Mouse (Mus musculus) hindlimb bud, embryonic 11.5 days (tissue): ENCODE measurements around the gene Luzp1.
A peak's percentile ranks its signal among the peaks of the same experiment; 100 is the strongest.

Experiments used
- DNase-seq: peaks from one replicate; pipeline ENCODE4 v3.0.0-alpha.2; 2012; ENCODE audit warnings: low read depth, low spot score; ENCODE audit errors: extremely low spot score

The Luzp1 gene

GRCm38 (mm10) chr4:136462086-136462838, 7.3 kb upstream of the Luzp1 start, which contains the start of gene 6030445D17Rik:
6030445D17Rik (plus strand) TSS chr4:136462250.
- DNase-seq = no peak

GRCm38 (mm10) chr4:136462839-136463178, 6.8 kb upstream of the Luzp1 start:
- no peak for DNase-seq

DNA sequence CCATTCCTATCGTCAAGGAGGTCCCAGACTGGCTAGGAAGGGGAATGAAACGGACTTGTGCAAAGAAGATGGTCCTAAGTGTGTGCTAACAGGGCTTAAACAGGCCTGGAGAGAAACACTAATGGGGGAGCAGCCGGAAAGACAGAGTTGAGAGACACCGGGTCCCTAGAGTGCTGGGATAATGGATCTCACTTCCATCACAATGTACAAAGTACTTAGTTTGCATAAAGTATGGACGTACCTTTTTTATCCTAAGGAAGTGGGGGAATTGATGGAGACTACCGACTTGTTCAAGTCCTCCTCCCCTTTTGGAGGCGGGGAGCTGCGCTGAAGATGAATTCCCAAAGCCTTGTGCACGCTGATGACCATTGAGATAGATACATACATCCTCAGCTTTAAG, 6.1 kb upstream of the Luzp1 start:
- DNase-seq = no peak

DNA sequence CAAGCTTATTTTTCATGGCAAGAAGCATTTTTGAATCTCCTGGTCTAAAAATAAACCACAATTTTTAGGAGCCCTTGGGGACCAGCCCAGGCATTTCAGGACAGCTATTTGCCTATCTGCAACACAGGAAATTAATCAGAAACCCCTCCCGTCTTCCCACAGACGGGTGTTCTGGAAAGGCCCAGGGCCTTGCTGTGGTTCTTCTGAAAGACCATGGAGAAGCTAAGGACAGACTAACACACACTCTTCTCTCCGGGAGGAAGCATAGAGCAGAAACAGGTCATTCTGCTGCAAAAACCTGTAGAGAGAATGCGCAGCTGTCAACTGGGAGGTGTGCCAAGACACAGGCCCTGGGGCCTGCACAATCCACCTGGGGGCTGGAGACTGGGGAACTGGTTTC, 3.3 kb upstream of the Luzp1 start:
- no peak for DNase-seq

GRCm38 (mm10) chr4:136468553-136469327, 821 bp upstream of the Luzp1 start:
- DNase-seq = no peak

- no peak for DNase-seq
Observed at GRCm38 (mm10) chr4:136469941-136470346, 383 bp downstream of the Luzp1 start.

DNA sequence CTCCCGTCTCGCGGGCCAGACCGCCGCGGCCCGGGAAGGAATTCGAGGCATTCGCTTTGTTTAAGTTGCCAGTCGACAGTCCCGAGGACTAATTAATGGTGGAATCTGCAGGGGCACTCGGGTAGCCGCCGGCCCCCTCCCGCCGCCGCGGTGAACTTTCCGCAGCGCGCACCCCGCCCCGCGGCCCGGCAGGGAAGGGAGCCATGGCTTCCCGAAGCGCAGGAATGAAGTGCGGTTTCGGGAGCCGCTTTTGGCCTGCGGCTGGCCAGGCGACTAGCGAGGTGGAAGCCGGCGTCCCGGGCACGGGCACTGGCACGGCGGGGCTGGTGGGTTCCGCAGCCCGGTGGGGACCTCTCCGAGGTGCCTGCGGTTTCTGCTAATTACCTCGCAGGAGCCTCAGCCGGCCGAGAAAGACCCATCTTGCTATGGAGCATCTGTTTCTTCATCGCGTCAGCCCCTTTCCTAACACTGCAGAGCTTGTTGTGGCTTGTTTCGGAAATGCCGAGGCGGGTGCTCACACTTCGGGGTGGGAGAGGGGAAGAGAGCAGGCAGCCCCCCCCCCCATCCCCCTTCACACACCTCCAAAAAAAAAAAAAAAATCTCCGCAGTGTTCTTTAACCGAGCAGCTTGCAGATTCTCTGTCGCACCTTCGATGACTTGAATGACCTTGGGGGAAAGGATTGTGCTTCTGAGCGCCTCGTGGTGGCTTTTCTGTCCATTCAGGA, 948 bp downstream of the Luzp1 start:
- DNase-seq = no peak

GRCm38 (mm10) chr4:136476692-136477091, 7.1 kb downstream of the Luzp1 start:
- DNase-seq = no peak

DNA sequence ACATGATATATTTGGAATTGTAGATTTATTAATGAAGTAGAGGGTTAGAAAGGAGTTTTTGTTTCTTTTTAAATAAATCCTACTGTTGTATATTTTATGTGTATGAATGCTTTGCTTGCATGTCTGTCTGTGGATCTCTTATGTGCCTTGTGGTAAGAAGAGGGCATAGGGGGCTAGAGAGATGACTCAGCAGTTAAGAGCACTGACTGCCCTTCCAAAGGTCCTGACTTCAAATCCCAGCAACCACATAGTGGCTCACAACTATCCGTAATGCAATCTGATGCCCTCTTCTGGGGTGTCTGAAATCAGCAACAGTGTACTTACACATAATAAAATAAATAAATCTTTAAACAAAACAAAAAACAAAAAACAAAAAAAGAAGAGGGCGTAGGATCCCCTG, 17.0 kb downstream of the Luzp1 start:
- DNase-seq = no peak

DNA sequence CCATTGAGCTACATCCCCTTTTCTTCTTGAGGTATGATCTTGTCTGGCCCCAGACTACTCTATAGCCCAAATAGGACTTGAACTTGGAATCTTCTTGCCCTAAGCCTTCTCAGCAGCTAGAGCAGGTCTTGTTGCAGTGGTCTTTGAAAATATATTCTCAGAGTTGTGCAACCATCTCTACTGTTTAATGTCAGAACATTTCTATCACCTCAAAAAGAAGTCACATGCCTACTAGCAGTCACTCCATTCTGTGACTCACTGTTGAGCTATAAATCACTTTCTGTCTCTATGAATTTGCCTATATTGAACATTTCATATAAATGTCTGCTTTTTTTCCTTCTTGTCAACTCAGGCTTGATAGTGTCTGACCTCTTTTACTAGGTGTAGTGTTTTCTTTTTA, 26.4 kb downstream of the Luzp1 start:
- DNase-seq = no peak

- DNase-seq = no peak
Observed at GRCm38 (mm10) chr4:136505426-136506215, 36.1 kb downstream of the Luzp1 start.

DNA sequence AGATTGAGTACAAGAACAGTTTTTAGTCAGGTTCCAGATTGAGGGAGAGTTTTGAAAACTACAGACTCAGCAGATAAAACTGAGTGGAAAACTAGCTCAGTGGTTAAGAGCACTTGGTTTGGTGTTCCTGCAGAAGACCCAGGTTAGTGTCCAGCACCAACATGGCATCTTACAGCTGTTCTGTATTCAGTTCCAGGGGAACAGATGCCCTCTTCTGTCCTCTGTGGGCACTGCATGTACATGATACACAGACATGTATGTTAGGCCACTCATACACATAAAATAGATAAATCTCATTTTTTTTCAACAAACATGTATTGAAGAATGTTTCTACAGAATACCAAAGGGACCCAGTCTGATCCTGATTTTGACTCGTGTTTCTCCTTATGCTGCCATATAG, 40.3 kb downstream of the Luzp1 start:
- DNase-seq = no peak

- DNase-seq = no peak
Observed at GRCm38 (mm10) chr4:136511708-136512107, 42.1 kb downstream of the Luzp1 start.

- no peak for DNase-seq
Observed at GRCm38 (mm10) chr4:136512905-136513304, 43.3 kb downstream of the Luzp1 start.

- no peak for DNase-seq
Observed at GRCm38 (mm10) chr4:136518141-136518540, 48.6 kb downstream of the Luzp1 start.

DNA sequence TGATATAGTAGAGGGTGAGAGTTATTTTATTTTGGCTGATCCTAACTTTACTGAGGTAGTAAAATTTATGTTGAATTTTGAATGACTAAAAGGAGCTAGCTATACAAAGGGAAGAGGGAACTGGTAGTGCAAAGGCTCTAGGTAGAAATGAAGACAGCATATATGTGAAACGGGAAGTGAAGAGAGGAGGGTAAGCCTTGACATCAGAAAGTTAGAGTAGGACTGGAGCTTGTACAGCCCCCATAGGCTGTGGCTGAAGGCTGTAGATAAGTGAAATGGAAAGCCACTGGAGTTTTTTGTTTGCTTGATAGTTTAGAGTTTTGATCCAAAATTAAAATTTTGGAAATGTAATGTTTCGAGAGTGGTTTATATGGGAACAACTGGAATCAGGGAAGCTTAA, 49.0 kb downstream of the Luzp1 start:
- DNase-seq = no peak

- no peak for DNase-seq
Observed at GRCm38 (mm10) chr4:136519866-136520265, 50.3 kb downstream of the Luzp1 start.

GRCm38 (mm10) chr4:136521898-136522297, 52.3 kb downstream of the Luzp1 start:
- DNase-seq = no peak

GRCm38 (mm10) chr4:136524309-136524708, 54.7 kb downstream of the Luzp1 start:
- DNase-seq = no peak

DNA sequence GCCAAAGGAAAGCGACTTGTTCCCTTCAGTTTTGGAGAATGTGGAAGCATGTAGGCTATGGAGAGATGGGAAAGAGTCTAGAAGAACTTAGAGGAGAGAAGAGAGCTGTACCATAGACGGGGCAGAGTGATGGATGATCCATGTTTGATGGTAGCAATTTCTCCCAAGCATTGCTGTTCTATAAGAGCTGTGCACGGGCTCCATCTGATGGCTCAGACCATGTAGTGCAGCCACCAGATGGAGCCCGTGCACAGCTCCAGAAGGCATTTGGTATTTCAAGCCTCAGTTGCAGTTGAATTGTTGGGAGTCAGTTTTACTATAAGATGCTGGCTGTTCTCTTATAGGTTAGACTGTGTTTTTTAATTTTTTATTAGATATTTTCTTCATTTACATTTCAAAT, 56.9 kb downstream of the Luzp1 start:
- peak; percentile 35 for DNase-seq

- no peak for DNase-seq
Observed at GRCm38 (mm10) chr4:136545151-136545550, 75.6 kb downstream of the Luzp1 start.
